Mouse (Mus musculus) gastrocnemius, postnatal 36 days (tissue): Measurements from ENCODE around the gene Noc3l. TPM values are rescaled to one million over a fixed set of nuclear protein-coding genes. Genes with fewer than 3 reads are reported as not detected.

Experiments used
- DNase-seq, 2 experiments: peaks; one replicate each; pipeline ENCODE4 v3.0.0; 2022
- intact Hi-C: fragments of 180-260 bp; cut with DNase I; formaldehyde crosslinking; loops from one replicate; pipeline ENCODE4 v1.15.1; 2025
- total RNA-seq, 2 experiments: library from RNA; stranded (reverse); gene quantifications; 2 replicates each; pipeline ENCODE4 v1.2.3; 2021

Noc3l gene
- total RNA-seq, 2 experiments from 2014 or later: 5.0 to 6.0 TPM

GRCm38 (mm10) chr19:38760441-38760840 is 58.6 kb downstream of the Noc3l start:
- DNase-seq: no peak
- intact Hi-C loops: no loop called here

DNA sequence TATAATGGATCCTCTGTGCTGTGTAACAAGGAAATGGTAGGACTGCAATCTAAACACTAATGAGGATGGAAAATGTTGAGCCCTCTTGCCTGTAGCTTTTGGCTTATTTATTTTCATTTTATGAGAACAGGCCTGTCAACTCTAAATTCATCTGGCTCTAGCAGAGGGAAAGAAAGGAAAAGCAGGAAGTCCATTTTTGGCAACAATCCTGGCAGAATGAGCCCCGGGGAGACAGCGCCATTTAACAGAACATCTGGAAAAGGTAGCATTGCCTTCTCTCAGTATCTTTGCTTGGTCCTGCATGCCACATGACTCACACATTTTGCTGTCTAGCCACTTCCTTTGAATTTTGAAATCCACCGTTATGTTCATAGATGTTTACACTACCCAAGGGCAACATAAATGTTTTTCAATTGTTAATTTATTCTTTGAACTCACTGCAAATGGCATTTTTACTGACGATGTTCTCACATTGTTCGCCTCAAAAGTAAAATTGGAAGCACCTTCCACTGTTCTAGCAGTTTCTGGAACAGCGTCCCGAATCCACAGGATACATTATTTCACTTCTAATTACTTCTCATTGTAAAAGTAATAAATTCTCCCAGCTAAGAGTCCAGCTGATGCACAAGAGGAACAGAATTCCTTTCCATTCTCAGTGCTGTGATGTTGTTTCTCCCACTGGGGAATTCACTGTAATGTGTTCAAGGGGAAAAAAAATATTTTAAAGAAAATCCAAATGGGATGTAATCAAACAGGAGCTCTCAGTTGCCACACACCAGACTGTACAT is 60.2 kb downstream of the Noc3l start:
- no peak for DNase-seq
- intact Hi-C loops: no loop called here

DNA sequence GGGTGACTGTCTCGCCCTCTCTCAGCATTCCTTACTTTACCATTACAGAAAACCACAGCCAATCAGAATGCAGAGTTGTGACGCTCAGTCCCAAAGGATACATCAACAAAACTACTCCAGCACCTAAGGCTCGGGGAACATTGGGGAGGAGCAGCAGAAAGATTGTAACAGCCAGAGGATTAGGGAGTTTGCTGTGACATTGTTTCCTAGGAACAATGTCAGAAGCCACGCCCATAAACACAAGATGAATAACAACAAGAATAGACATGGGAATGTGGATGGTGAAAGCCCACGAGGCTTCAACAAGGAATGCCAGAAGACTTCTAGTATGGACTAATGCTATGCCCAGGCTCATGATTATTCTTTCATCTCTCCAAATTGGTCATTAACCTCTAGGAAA is 61.0 kb downstream of the Noc3l start:
- intact Hi-C loops: no loop called here
- no peak for DNase-seq

- no peak for DNase-seq
- intact Hi-C loops: no loop called here
Observed at GRCm38 (mm10) chr19:38757161-38757560, 61.9 kb downstream of the Noc3l start.

DNA sequence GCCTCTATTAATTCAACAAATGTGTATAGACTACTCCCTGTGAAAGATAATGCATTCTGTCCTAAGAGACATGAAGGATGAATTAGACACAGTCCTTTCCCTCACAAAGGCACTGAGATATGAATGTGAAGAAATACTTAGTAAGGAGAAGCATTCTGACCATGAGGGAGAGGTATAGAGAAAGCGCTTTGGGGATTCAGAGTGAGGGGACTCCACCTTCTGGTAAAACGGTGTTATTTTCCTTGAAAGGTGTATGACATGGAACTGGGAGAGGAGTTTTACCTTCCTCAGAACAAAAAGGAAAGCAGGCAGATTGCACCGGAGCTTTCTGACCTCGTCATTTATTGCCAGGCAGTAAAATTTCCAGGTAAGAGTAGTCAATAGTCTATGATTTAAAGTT is 68.8 kb downstream of the Noc3l start:
- DNase-seq: no peak
- intact Hi-C loops: no loop called here

GRCm38 (mm10) chr19:38746492-38747014 is 72.5 kb downstream of the Noc3l start:
- intact Hi-C loops: no loop called here
- DNase-seq: no peak

DNA sequence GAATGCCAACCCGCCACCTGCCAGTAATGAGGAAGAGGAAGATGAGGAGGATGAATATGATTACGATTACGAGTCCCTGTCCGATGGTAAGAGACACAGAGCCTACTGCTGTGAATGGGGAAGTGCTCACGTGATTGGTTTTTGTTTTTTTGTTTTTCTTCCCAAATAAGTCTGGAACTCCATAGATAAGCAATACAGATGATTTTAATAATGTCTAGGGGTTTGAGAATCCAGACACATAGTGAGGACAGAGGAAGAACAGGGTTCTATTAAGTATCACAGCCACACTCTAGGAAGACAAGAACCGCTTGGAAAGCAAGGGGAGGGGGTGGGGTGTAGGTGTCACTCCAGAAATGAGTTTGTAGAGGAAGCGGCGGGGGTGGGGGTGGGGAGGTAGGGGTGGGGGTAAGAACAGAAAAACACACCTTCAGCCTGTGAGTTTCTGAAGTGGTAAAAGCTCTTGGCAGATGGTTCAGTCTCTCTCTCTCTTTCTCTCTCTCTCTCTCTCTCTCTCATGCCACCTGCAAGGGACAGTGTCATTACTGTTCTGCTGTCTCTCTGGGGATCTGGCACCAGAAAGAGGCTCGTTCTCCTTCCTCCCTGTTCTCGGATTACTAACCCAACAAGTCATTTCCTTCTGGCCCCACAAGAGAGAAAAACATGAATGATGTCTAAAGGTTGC is 73.1 kb downstream of the Noc3l start:
- intact Hi-C loops: no loop called here
- DNase-seq: no peak

- no peak for DNase-seq
- intact Hi-C loops: no loop called here
Observed at GRCm38 (mm10) chr19:38744546-38744945, 74.5 kb downstream of the Noc3l start.

Other genes with a start within 250 kb of the Noc3l start
- 1 to 10 TPM; 2.4 to 3.4 TPM for gene Tbc1d12, start 17.3 kb upstream of the Noc3l start, total RNA-seq
- under 1 TPM; 0.48 to 0.62 TPM for gene Hells, start 111.7 kb upstream of the Noc3l start, total RNA-seq
- gene Cyp2c55, start 187.8 kb upstream of the Noc3l start, total RNA-seq: not detected
- not detected for gene Cyp2c65, start 241.8 kb upstream of the Noc3l start, total RNA-seq